Mouse (Mus musculus) kidney, postnatal 10 days (tissue): Measurements from ENCODE around the gene Pex7.

Experiments
- DNase-seq: peaks from one replicate; pipeline ENCODE4 v3.0.0; 2021; ENCODE audit warnings: mixed read lengths

Pex7 gene

GRCm38 (mm10) chr10:19876669-19877068 is 30.8 kb downstream of the Pex7 start:
- no peak for DNase-seq

- DNase-seq, result no peak
Observed at GRCm38 (mm10) chr10:19875346-19875745, 32.1 kb downstream of the Pex7 start.

GRCm38 (mm10) chr10:19855597-19856306 is 51.7 kb downstream of the Pex7 start:
- DNase-seq, result no peak

- DNase-seq, result no peak
Observed at GRCm38 (mm10) chr10:19853609-19854008, 53.9 kb downstream of the Pex7 start.

- DNase-seq, result no peak
Observed at GRCm38 (mm10) chr10:19852776-19853175, 54.7 kb downstream of the Pex7 start.

- DNase-seq, result peak; percentile 37
Observed at GRCm38 (mm10) chr10:19850998-19851691, 56.3 kb downstream of the Pex7 start, which contains the start of gene Slc35d3. Slc35d3 (minus strand) TSS chr10:19851459.

GRCm38 (mm10) chr10:19850544-19850997 is 56.9 kb downstream of the Pex7 start:
- DNase-seq, result peak; percentile 24

- peak; percentile 23 for DNase-seq
Observed at GRCm38 (mm10) chr10:19849771-19850365, 57.6 kb downstream of the Pex7 start.

GRCm38 (mm10) chr10:19848928-19849770 is 58.3 kb downstream of the Pex7 start:
- DNase-seq, result no peak

GRCm38 (mm10) chr10:19839836-19840235 is 67.7 kb downstream of the Pex7 start:
- DNase-seq, result no peak

- no peak for DNase-seq
Observed at GRCm38 (mm10) chr10:19835887-19836710, 71.4 kb downstream of the Pex7 start.

- no peak for DNase-seq
Observed at GRCm38 (mm10) chr10:19834222-19834621, 73.3 kb downstream of the Pex7 start.

- DNase-seq, result no peak
Observed at GRCm38 (mm10) chr10:19831072-19831849, 76.2 kb downstream of the Pex7 start.

GRCm38 (mm10) chr10:19820986-19821385 is 86.5 kb downstream of the Pex7 start:
- DNase-seq, result no peak

GRCm38 (mm10) chr10:19818723-19819355 is 88.7 kb downstream of the Pex7 start:
- DNase-seq, result no peak

GRCm38 (mm10) chr10:19815371-19815770 is 92.1 kb downstream of the Pex7 start:
- DNase-seq, result no peak

GRCm38 (mm10) chr10:19811436-19812172 is 95.9 kb downstream of the Pex7 start:
- peak; percentile 43 for DNase-seq

GRCm38 (mm10) chr10:19804763-19805162 is 102.7 kb downstream of the Pex7 start:
- no peak for DNase-seq
